Mouse (Mus musculus) heart, embryonic 15.5 days (tissue): ENCODE data around the gene Ankrd55. TPM values are rescaled to one million over a fixed set of nuclear protein-coding genes. Genes with fewer than 3 reads are reported as not detected.
A peak's percentile ranks its signal among the peaks of the same experiment; 100 is the strongest.

Experiments used
- ATAC-seq: fragments of 200-750 bp; cut with Nextera tagmentation; replicated peaks from 2 replicates; pipeline ENCODE4 v1.8.0; 2017; ENCODE audit warnings: low read depth, moderate TSS enrichment; ENCODE audit not compliant: insufficient number of reproducible peaks, insufficient read depth, low FRiP score
- H3K27ac ChIP-seq: fragments of 300-500 bp; sonication (generic); 2 replicates; pipeline ENCODE4 v1.5.1; 2015; ENCODE audit warnings: mild to moderate bottlenecking, inconsistent platforms
- H3K27me3 ChIP-seq: fragments of 300-500 bp; sonication (generic); 2 replicates; pipeline ENCODE4 v1.6.1; 2015; ENCODE audit warnings: inconsistent platforms
- H3K36me3 ChIP-seq: fragments of 300-500 bp; sonication (generic); 2 replicates; pipeline ENCODE4 v1.6.1; 2015; ENCODE audit warnings: mild to moderate bottlenecking, inconsistent platforms
- H3K4me1 ChIP-seq: fragments of 300-500 bp; sonication (generic); replicated peaks from 2 replicates; pipeline ENCODE4 v1.6.1; 2015; ENCODE audit warnings: inconsistent platforms
- H3K4me2 ChIP-seq: fragments of 300-500 bp; sonication (generic); 2 replicates; pipeline ENCODE4 v1.6.1; 2015; ENCODE audit warnings: inconsistent platforms, mild to moderate bottlenecking, moderate library complexity
- H3K4me3 ChIP-seq: fragments of 300-500 bp; sonication (generic); 2 replicates; pipeline ENCODE4 v1.5.1; 2015; ENCODE audit warnings: mild to moderate bottlenecking, inconsistent platforms
- H3K9ac ChIP-seq: fragments of 300-500 bp; sonication (generic); 2 replicates; pipeline ENCODE4 v1.6.1; 2015; ENCODE audit warnings: mild to moderate bottlenecking, inconsistent platforms
- H3K9me3 ChIP-seq: fragments of 300-500 bp; sonication (generic); replicated peaks from 2 replicates; pipeline ENCODE4 v1.6.1; 2016; ENCODE audit warnings: inconsistent platforms
- WGBS: fragments of 180-500 bp; shearing (Covaris S2); methylation state at CpG from one replicate; pipeline ENCODE4 v1.1.7; 2015; ENCODE audit warnings: mixed read lengths; 5-methylcytosine and 5-hydroxymethylcytosine counted together
- polyA plus RNA-seq: library from polyadenylated mRNA; unstranded; fragments of >200 nt; fragmentation: Nextera tagmentation; extraction: Ambion mirVana; gene quantifications from 2 replicates; pipeline ENCODE4 v1.2.1, GENCODE M21; 2015

The Ankrd55 gene
- polyA plus RNA-seq, 1 experiment from 2014 or later, result 0.09 TPM

DNA sequence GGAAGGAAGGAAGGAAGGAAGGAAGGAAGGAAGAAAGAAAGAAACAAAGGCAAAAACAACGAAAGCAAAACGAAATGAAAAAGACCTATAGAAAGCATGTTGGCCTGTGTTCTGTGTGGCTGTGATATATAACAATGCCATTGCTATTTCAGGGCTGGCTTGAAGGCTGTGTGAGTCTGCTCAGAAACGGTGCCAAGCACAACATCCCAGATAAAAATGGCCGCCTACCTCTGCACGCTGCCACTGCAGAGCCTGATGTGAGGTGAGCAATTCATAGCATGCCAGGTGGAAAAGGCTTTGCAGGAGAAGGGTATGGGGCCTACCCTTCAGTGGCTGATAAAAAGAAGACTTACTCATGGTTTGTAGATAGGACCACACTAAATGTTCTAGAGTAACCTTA, 38.7 kb downstream of the Ankrd55 start:
- H3K9me3 ChIP-seq, result no peaks in the 10 kb centered on the region
- no peaks in the 10 kb centered on the region for H3K36me3 ChIP-seq
- H3K4me1 ChIP-seq, result peaks cover 10% of the 10 kb centered on the region
- 62% methylated on average over 5 of the region's 5 CpGs for WGBS
- H3K9ac ChIP-seq, result no peak overlapping the region
- peak overlapping the region; percentile 62 for H3K27ac ChIP-seq
- H3K27me3 ChIP-seq, result no peaks in the 10 kb centered on the region
- no peak overlapping the region for H3K4me2 ChIP-seq
- ATAC-seq, result no peak
- no peak overlapping the region for H3K4me3 ChIP-seq

DNA sequence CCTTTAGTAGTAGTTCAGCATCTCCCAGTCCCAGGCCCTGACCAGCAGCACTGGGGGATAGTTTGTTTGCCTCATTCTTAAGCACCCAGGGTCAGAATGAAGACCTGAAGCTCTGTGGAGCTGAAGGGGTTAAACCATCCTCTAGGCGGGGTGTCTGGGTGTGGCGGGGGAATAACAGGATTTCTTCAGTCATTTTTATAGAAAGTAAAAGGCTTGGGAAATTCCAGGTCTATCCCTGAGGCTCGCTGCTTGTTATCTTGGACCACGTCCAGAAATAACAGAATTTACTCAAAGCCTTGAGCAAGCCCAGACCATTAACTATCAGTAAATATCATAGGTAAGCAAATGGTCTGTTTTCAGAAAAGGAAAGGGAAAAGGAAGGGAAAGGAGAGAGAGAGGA, 39.3 kb downstream of the Ankrd55 start:
- H3K4me3 ChIP-seq, result no peak overlapping the region
- H3K36me3 ChIP-seq, result no peaks in the 10 kb centered on the region
- H3K4me1 ChIP-seq, result peaks cover 10% of the 10 kb centered on the region
- H3K9ac ChIP-seq, result no peak overlapping the region
- peak; percentile 47; the same call in 1 of the 2 replicates for ATAC-seq
- no peaks in the 10 kb centered on the region for H3K9me3 ChIP-seq
- H3K27me3 ChIP-seq, result no peaks in the 10 kb centered on the region
- 25% methylated on average over 4 of the region's 4 CpGs for WGBS
- peak overlapping the region; percentile 62 for H3K27ac ChIP-seq
- no peak overlapping the region for H3K4me2 ChIP-seq

DNA sequence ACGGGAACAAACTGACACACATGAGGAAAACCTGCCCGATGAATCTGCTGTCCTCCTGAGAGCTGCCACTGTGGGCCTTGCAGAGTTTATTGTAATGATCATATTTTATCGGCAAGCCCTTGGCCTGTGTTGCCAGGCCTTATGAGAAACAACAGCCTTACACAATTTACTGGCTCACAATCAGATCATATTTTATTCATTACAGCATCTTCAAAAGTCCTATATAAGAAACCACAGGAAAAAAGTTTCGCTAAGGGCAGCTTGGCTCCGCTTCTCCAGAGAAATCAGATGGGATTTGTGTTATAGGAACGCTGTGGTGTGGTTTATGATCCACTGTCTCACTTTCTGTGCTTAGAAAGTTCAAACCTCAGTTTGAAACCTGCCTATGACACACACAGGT, 42.0 kb downstream of the Ankrd55 start:
- no peak overlapping the region for H3K4me3 ChIP-seq
- H3K27ac ChIP-seq, result no peak overlapping the region
- 86% methylated on average over 6 of the region's 6 CpGs for WGBS
- H3K4me2 ChIP-seq, result no peak overlapping the region
- H3K9me3 ChIP-seq, result no peaks in the 10 kb centered on the region
- H3K4me1 ChIP-seq, result peaks cover 15% of the 10 kb centered on the region
- ATAC-seq, result no peak
- H3K27me3 ChIP-seq, result no peaks in the 10 kb centered on the region
- no peak overlapping the region for H3K9ac ChIP-seq
- H3K36me3 ChIP-seq, result no peaks in the 10 kb centered on the region

DNA sequence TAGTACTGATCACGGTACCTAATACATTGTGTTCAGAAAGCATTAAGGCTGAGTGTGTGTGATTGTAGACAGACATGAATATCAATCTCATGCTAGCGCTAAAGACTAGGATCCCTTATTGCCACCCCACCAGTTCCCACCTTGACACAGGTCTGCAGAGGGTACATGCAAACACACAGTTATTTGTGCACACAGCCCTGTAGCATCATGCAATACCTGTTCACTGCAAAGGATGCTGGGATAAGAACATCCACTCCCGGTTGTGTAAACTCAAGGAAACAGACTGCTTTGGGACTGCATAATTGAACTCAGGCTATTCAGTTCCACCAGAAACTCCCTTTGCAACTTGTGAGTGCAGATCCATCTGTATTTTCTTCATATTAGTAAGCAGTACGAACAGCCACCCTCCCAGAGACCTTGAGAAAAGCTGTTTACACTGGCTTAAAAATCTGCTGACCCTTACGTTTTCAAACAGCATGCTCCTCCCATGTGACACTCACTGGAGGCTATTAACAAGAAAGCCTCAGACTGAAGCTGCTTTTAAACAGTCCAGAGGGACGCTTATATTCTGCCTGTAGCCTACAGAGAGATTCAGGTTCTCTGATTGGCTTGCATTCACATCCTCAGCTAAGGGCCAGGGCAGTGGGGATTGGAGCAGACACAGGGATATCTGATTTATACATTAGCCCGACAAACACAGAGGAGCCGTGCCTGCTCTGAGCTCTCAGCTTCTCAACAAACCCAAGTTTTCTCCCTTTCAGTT, 42.8 kb downstream of the Ankrd55 start:
- H3K4me2 ChIP-seq, result no peak overlapping the region
- WGBS, result 45% methylated on average over 8 of the region's 8 CpGs
- no peaks in the 10 kb centered on the region for H3K27me3 ChIP-seq
- peak overlapping the region; percentile 58 for H3K27ac ChIP-seq
- ATAC-seq, result peak; percentile 66
- no peaks in the 10 kb centered on the region for H3K9me3 ChIP-seq
- no peaks in the 10 kb centered on the region for H3K36me3 ChIP-seq
- no peak overlapping the region for H3K4me3 ChIP-seq
- peaks cover 16% of the 10 kb centered on the region for H3K4me1 ChIP-seq
- no peak overlapping the region for H3K9ac ChIP-seq

DNA sequence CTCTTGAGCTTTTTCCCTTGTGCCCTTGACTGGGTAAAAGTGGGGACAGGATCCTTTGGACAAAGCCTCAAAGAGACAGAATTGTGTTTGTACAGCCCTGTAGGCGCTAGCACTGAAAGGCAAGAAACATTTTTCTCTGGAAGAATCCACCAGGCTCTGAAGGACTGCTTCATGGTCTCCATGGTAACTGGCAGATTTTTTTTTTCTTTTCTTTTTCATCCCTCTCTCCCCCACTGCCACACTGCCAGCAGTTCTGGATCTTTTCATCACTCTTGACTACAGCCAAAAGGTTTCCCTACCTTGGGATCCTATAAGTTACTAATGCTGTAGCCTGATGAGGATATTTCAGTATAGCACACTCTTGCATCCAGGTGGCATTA, 43.4 kb downstream of the Ankrd55 start:
- peak; percentile 8; the same call in 1 of the 2 replicates for ATAC-seq
- Histone ChIP-seq H3K27ac (peak overlapping the region; percentile 58), H3K9me3 (no peaks in the 10 kb centered on the region), H3K27me3 (no peaks in the 10 kb centered on the region), H3K9ac (no peak overlapping the region), H3K4me1 (peaks cover 16% of the 10 kb centered on the region), H3K4me3 (no peak overlapping the region), H3K36me3 (no peaks in the 10 kb centered on the region), H3K4me2 (no peak overlapping the region)
- 69% methylated on average over 1 of the region's 1 CpGs for WGBS

DNA sequence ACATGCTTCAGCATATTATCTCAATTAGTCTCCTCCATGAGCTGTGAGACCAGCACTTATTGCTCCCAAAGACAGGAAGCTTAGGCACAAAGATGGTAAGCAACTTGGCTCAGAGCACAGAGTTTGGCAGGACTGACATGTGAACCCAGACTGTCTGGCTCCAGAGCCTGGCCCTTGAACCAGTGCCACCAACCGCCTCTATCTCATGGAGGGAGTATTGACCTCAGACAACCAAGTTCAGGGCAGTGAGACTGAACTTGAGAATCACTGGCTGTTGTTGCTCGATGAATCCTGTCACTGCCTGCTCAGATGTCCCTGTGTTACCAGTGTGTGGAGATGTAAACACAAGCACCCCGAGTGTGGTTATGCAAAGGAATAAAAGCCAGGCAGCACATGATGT, 47.3 kb downstream of the Ankrd55 start:
- Histone ChIP-seq H3K9me3 (no peaks in the 10 kb centered on the region), H3K9ac (no peak overlapping the region), H3K27ac (no peak overlapping the region), H3K36me3 (no peaks in the 10 kb centered on the region), H3K4me3 (no peak overlapping the region), H3K4me2 (no peak overlapping the region), H3K4me1 (peaks cover 9% of the 10 kb centered on the region; the same call in 1 of the 2 replicates), H3K27me3 (no peaks in the 10 kb centered on the region)
- WGBS, result 45% methylated on average over 3 of the region's 3 CpGs
- ATAC-seq, result no peak

DNA sequence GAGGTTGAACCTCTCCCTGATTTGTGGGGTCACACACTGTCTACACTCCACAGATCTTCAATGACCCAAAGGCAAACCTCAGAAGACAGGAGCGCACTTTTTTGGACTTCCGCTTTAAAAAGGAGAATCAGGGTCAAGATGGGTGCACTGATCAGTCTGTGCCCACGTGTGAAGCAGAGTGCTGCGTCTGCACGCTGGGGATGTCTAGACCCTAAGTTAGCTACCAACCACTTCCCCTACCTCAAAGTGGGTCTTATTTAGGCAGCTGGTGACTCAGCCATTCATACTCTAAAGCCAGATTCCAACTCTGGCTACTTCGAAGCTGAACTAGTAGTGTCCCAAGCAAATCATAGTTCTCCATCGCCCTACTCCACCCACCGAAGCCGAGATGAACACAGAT, 48.9 kb downstream of the Ankrd55 start:
- H3K4me3 ChIP-seq, result no peak overlapping the region
- ATAC-seq, result no peak
- H3K27me3 ChIP-seq, result no peaks in the 10 kb centered on the region
- WGBS, result 88% methylated on average over 9 of the region's 9 CpGs
- H3K4me1 ChIP-seq, result peaks cover 9% of the 10 kb centered on the region; the same call in 1 of the 2 replicates
- no peak overlapping the region for H3K27ac ChIP-seq
- no peak overlapping the region for H3K4me2 ChIP-seq
- H3K9ac ChIP-seq, result no peak overlapping the region
- no peaks in the 10 kb centered on the region for H3K36me3 ChIP-seq
- H3K9me3 ChIP-seq, result no peaks in the 10 kb centered on the region

DNA sequence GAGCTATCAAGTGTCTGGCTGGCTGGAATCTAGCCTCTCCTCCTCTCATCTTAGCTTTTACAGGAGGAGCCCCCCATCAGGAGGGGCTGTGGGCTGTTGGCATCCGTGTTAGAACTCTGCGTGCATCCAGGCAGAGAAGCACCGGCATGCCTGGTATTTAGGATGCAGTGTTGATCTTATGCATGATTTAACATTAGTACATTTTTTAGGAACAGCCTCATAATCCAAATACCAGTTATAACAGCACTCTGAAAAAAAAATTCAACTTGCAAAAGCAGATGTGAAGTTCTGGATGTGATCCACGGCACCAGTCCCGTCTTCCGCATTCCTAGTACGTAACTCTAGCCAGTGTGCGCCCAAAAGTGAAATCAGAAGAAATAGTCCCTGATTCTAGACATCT, 52.0 kb downstream of the Ankrd55 start:
- no peak for ATAC-seq
- WGBS, result 63% methylated on average over 8 of the region's 8 CpGs
- no peaks in the 10 kb centered on the region for H3K9me3 ChIP-seq
- H3K9ac ChIP-seq, result no peak overlapping the region
- H3K4me3 ChIP-seq, result no peak overlapping the region
- no peaks in the 10 kb centered on the region for H3K27me3 ChIP-seq
- H3K36me3 ChIP-seq, result no peaks in the 10 kb centered on the region
- no peak overlapping the region for H3K27ac ChIP-seq
- H3K4me2 ChIP-seq, result no peak overlapping the region
- H3K4me1 ChIP-seq, result peaks cover 10% of the 10 kb centered on the region

DNA sequence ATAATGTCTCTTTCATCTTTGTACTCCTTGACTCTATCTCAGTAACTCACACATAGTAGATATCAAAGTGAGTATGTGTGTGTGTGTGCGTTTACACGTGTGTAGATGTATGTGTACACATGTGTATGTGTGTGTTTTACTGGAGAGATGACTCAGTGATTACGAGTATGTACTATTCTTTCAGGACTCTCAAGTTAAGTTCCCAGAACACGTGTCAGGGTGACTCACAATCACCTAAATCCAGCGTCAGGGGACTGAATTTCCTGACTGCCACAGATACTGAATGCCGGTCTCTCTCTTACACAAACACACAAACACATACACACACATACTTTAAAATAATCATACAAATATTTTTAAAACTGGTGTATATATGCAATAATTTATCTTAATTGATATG, 52.5 kb downstream of the Ankrd55 start:
- Histone ChIP-seq H3K36me3 (no peaks in the 10 kb centered on the region), H3K4me3 (no peak overlapping the region), H3K4me2 (no peak overlapping the region), H3K27me3 (no peaks in the 10 kb centered on the region), H3K4me1 (peaks cover 9% of the 10 kb centered on the region), H3K9me3 (no peaks in the 10 kb centered on the region), H3K9ac (no peak overlapping the region), H3K27ac (no peak overlapping the region)
- WGBS, result 59% methylated on average over 6 of the region's 6 CpGs
- ATAC-seq, result no peak

DNA sequence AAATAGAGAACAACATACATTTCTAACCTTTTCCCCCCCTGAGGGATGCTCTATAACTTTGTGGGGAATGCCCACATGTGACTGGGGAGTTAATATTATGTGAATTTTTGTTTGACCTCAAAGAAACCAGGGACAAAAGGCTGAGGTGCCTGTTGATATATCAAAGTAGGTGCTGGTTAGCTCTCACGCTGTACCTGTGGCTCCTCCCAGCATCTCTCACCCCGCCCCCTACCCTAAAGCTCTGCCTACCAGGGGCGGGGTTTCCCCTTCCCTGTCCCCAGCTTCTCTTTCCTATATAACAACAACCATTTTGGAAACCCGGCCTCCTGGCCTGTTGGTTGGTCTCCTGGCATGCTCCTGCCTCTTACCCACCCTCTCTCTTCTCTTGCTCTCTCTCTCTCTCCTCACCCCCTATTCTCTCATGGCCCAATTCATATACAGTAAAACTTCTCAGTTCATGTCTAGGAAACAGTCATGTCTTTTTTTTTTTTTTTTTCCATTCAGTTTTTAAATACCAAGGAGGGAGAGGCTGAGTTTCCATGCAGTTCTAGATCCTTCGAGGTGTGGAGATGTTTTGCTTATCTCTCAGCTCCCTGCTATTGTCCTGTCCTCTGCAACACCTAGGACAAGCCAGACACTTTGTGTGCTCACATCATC, 54.8 kb downstream of the Ankrd55 start:
- peaks cover 12% of the 10 kb centered on the region for H3K4me1 ChIP-seq
- WGBS, result 63% methylated on average over 5 of the region's 5 CpGs

DNA sequence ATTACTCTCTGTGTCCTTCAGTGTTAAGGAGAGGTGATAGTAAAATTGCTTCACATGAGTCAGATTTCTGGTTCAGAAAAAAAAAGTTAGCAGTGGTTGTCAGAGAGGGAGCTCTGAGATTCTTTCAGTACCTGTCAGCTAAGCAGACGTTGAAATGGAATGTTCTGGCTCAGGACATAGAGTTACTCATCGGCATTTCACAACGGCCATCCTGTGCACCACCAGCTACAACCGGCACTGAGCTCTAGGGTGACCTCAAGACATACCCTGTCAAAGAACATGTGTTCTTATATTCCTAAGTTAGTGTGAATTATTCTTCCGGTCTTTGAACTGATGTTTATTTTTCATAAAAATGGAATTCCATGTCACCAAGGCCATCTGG, 55.4 kb downstream of the Ankrd55 start:
- Histone ChIP-seq H3K9me3 (no peaks in the 10 kb centered on the region), H3K36me3 (no peaks in the 10 kb centered on the region), H3K27ac (no peak overlapping the region), H3K4me3 (no peak overlapping the region), H3K4me1 (peaks cover 12% of the 10 kb centered on the region), H3K27me3 (no peaks in the 10 kb centered on the region), H3K9ac (no peak overlapping the region), H3K4me2 (no peak overlapping the region)
- ATAC-seq, result no peak
- WGBS, result 60% methylated on average over 5 of the region's 5 CpGs

More for the DNA sequence above, 54.8 kb downstream of the Ankrd55 start:
- no peaks in the 10 kb centered on the region for H3K27me3 ChIP-seq
- no peak for ATAC-seq
- no peaks in the 10 kb centered on the region for H3K9me3 ChIP-seq
- no peak overlapping the region for H3K4me2 ChIP-seq
- no peak overlapping the region for H3K9ac ChIP-seq
- H3K4me3 ChIP-seq, result no peak overlapping the region
- H3K27ac ChIP-seq, result no peak overlapping the region
- H3K36me3 ChIP-seq, result no peaks in the 10 kb centered on the region
